Comparison of ENCODE assay signal across 1 mouse cellular context in the genomic region with DNA sequence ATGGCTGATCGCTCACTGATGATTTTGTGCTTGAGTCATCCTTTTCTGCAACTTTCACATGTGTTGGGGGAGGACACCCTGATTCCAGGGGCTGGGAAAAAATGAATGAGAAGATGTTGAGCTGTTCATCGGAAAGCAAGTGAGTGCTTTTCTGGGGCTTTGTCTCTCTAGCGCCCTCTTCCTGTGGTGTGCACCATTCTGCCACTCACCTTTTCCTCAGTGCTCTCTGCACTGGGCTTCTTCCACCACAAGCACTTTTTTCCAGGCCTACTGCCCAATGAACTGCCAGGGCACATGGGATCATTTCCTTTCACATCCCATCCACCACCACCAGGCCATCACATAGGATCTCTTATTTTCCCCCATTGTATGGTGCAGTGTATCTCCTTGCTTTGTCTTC.
TF ChIP-seq lines count a peak whose summit lies in the region.

No protein-coding gene starts in this region.

TF ChIP-seq in MEL, 35 proteins besides CTCF, POLR2A, EP300 and RAD21 (continued from another document):
- TF ChIP-seq USF1 (IDR thresholded peaks at IDR 0.05; ENCODE audit: low read depth, low read length): no peak
- no peak for TF ChIP-seq POLR2AphosphoS5 (IDR thresholded peaks at IDR 0.05; ENCODE audit: borderline replicate concordance, low read depth, low read length)
